Mouse (Mus musculus): Measurements from ENCODE around the gene Nkx1-2.

DNA sequence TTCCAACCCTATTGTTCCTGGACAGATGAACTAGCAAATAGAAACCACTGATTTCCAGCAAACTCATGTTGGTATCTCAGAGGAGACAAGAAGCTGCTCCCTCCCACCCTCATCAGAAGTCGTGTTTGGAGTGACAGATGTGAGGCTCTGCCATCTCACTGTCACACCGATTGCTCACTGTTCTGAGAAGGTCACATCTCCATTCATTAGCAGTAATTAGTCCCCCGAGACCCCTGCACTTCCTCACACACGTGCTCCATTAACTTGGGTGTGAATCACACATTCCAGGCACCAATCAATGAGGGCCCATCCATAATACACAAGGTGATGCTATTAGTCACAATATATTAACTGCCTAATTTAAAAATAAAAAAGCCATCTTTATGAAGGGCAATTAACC, 26.7 kb upstream of the Nkx1-2 start:
- TF ChIP-seq POLR2A (IDR thresholded peaks at IDR 0.05; ENCODE audit: borderline replicate concordance, extremely low read depth, insufficient read depth, insufficient read length, poor library complexity, severe bottlenecking) (no peak), CTCF (IDR thresholded peaks at IDR 0.05; ENCODE audit: borderline replicate concordance, extremely low read depth, insufficient read depth, insufficient read length) (no peak)

Measured in brain, embryonic 14.5 days (tissue).